Mouse (Mus musculus) forebrain, embryonic 13.5 days (tissue): Measurements from ENCODE around the gene Fa2h. TPM values are rescaled to one million over a fixed set of nuclear protein-coding genes. Genes with fewer than 3 reads are reported as not detected.

ENCODE experiments used
- ATAC-seq: fragments of 200-750 bp; cut with Nextera tagmentation; 2 replicates; pipeline ENCODE4 v1.8.0; 2017
- H3K27ac ChIP-seq: fragments of 300-500 bp; sonication (generic); 2 replicates; pipeline ENCODE4 v1.5.1; 2015; ENCODE audit warnings: inconsistent platforms, mild to moderate bottlenecking, moderate library complexity
- H3K27me3 ChIP-seq: fragments of 300-500 bp; sonication (generic); 2 replicates; pipeline ENCODE4 v1.6.1; 2015; ENCODE audit warnings: mild to moderate bottlenecking, inconsistent platforms
- H3K36me3 ChIP-seq: fragments of 300-500 bp; sonication (generic); 2 replicates; pipeline ENCODE4 v1.6.1; 2015; ENCODE audit warnings: mild to moderate bottlenecking, inconsistent platforms; ENCODE audit not compliant: poor library complexity, severe bottlenecking
- H3K4me1 ChIP-seq: fragments of 300-500 bp; sonication (generic); 2 replicates; pipeline ENCODE4 v1.6.1; 2015; ENCODE audit warnings: inconsistent platforms
- H3K4me2 ChIP-seq: fragments of 300-500 bp; sonication (generic); 2 replicates; pipeline ENCODE4 v1.6.1; 2015; ENCODE audit warnings: inconsistent platforms, mild to moderate bottlenecking, moderate library complexity
- H3K4me3 ChIP-seq: fragments of 300-500 bp; sonication (generic); 2 replicates; pipeline ENCODE4 v1.5.1; 2015; ENCODE audit warnings: mild to moderate bottlenecking, inconsistent platforms
- H3K9ac ChIP-seq: fragments of 300-500 bp; sonication (generic); 2 replicates; pipeline ENCODE4 v1.6.1; 2015; ENCODE audit warnings: mild to moderate bottlenecking, inconsistent platforms
- H3K9me3 ChIP-seq: fragments of 300-500 bp; sonication (generic); replicated peaks from 2 replicates; pipeline ENCODE4 v1.6.1; 2016; ENCODE audit warnings: inconsistent platforms
- WGBS: fragments of 180-500 bp; shearing (Covaris S2); methylation state at CpG from one replicate; pipeline ENCODE4 v1.1.7; 2015; 5-methylcytosine and 5-hydroxymethylcytosine counted together
- polyA plus RNA-seq: library from polyadenylated mRNA; unstranded; fragments of >200 nt; fragmentation: Nextera tagmentation; extraction: Ambion mirVana; gene quantifications from 2 replicates; pipeline ENCODE4 v1.2.1, GENCODE M21; 2015

Gene Fa2h
- not detected in 2 replicates for polyA plus RNA-seq

- peak within 1 kb of the TSS; percentile 75 for H3K9ac ChIP-seq
- H3K27me3 ChIP-seq, result peaks cover 70% of the 10 kb centered on the region
Measured at GRCm38 (mm10) chr8:111393391-111394363, at the start of gene Fa2h. Gene Fa2h (minus strand): TSS chr8:111393824.

DNA sequence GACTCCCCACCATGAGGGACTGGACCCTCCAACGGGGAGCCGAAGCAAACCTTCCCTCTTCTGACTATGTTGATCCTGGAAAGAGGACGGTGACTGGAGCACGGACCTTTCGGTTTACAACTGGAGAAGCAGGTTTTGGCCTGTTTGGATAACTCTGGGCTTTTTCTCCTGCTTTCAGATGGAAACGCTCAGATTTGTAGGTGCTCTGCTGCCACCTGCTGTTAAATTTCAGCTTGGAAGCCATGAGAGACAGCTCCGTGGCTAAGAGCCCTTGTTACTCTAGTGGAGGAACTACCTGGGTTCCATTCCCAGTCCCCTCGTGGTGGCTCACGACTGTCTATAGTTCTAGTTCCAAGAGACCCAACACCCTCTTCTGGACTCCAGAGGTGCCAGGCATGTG is 45.6 kb upstream of the Fa2h start:
- Histone ChIP-seq H3K9me3 (no peaks in the 10 kb centered on the region), H3K27ac (no peak overlapping the region), H3K4me1 (no peaks in the 10 kb centered on the region), H3K27me3 (no peaks in the 10 kb centered on the region), H3K4me2 (no peak overlapping the region), H3K36me3 (no peaks in the 10 kb centered on the region), H3K9ac (no peak overlapping the region), H3K4me3 (no peak overlapping the region)
- WGBS, result 24% methylated on average over 9 of the region's 9 CpGs
- ATAC-seq, result no peak

More at GRCm38 (mm10) chr8:111393391-111394363, at the start of gene Fa2h:
- H3K4me1 ChIP-seq, result peaks cover 10% of the 10 kb centered on the region
- no peaks in the 10 kb centered on the region for H3K36me3 ChIP-seq
- WGBS, result under 1% methylated on average over 70 of the region's 71 CpGs
- peak within 1 kb of the TSS; percentile 98 for H3K4me2 ChIP-seq
- no peaks in the 10 kb centered on the region for H3K9me3 ChIP-seq
- peak within 1 kb of the TSS; percentile 56 for H3K4me3 ChIP-seq
- peak; percentile 97 for ATAC-seq
- no peak within 1 kb of the TSS for H3K27ac ChIP-seq

- no peaks in the 10 kb centered on the region for H3K4me1 ChIP-seq
- H3K36me3 ChIP-seq, result no peaks in the 10 kb centered on the region
- no peaks in the 10 kb centered on the region for H3K27me3 ChIP-seq
- no peak overlapping the region for H3K4me2 ChIP-seq
- no peak overlapping the region for H3K9ac ChIP-seq
- H3K27ac ChIP-seq, result no peak overlapping the region
- 79% methylated on average over 11 of the region's 11 CpGs for WGBS
- H3K9me3 ChIP-seq, result no peaks in the 10 kb centered on the region
- ATAC-seq, result no peak
- H3K4me3 ChIP-seq, result no peak overlapping the region
Measured at GRCm38 (mm10) chr8:111435071-111435828, 41.6 kb upstream of the Fa2h start.

GRCm38 (mm10) chr8:111424646-111425045 is 31.0 kb upstream of the Fa2h start:
- WGBS, result 89% methylated on average over 9 of the region's 9 CpGs
- no peak overlapping the region for H3K4me2 ChIP-seq
- no peaks in the 10 kb centered on the region for H3K9me3 ChIP-seq
- H3K27ac ChIP-seq, result no peak overlapping the region
- no peak overlapping the region for H3K4me3 ChIP-seq
- no peak for ATAC-seq
- H3K36me3 ChIP-seq, result no peaks in the 10 kb centered on the region
- H3K4me1 ChIP-seq, result no peaks in the 10 kb centered on the region
- no peaks in the 10 kb centered on the region for H3K27me3 ChIP-seq
- no peak overlapping the region for H3K9ac ChIP-seq

DNA sequence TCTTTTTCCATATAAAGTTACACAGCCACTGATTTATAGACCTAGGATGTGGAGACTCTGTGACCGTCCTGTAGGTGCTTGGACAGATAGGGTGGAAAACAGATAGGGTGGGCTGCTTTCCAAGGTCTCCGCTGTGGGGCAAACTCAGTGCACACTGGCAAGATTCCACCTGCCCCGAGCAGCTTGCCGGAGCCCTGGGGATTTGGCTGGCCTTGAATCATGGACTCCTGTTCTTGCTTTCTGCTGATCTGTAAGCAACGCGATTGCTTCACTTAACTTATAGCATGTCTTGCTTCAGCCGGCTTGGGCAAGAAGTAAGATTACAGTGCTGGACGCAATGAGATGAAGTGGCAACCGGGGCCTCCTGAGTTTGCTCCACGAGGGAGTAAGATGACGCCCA is 30.6 kb upstream of the Fa2h start:
- Histone ChIP-seq H3K4me2 (no peak overlapping the region), H3K27ac (no peak overlapping the region), H3K36me3 (no peaks in the 10 kb centered on the region), H3K9me3 (no peaks in the 10 kb centered on the region), H3K27me3 (no peaks in the 10 kb centered on the region), H3K9ac (no peak overlapping the region), H3K4me3 (no peak overlapping the region), H3K4me1 (no peaks in the 10 kb centered on the region)
- WGBS, result 90% methylated on average over 11 of the region's 11 CpGs
- ATAC-seq, result no peak

- no peak for ATAC-seq
- Histone ChIP-seq H3K27me3 (no peaks in the 10 kb centered on the region), H3K36me3 (no peaks in the 10 kb centered on the region), H3K4me1 (no peaks in the 10 kb centered on the region), H3K4me2 (no peak overlapping the region), H3K9me3 (no peaks in the 10 kb centered on the region), H3K9ac (no peak overlapping the region), H3K27ac (no peak overlapping the region), H3K4me3 (no peak overlapping the region)
- 87% methylated on average over 2 of the region's 2 CpGs for WGBS
Measured at GRCm38 (mm10) chr8:111422614-111423013, 29.0 kb upstream of the Fa2h start.

DNA sequence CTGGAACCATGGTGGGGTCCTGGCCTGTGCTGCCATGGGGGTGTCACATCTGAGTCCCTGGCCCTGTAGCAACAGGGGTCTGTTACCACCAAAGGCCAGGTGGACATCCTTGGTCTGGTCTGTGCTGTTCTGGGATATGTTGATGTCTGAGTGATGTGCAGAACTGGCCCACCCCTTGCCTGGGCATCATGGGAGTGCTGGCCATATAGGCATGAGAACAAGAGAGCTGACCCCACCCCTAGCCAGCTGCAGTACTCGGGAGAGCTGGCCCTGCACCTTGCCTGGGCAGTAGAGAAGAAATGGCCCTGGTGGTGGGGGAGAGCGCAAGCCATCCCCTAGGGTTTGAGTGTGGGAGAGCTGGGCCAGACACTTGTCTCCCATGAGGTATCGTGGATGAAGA is 25.5 kb upstream of the Fa2h start:
- Histone ChIP-seq H3K9ac (no peak overlapping the region), H3K4me2 (no peak overlapping the region), H3K9me3 (no peaks in the 10 kb centered on the region), H3K36me3 (no peaks in the 10 kb centered on the region), H3K27me3 (no peaks in the 10 kb centered on the region), H3K4me3 (no peak overlapping the region), H3K4me1 (no peaks in the 10 kb centered on the region), H3K27ac (no peak overlapping the region)
- ATAC-seq, result no peak
- WGBS, result 71% methylated on average over 3 of the region's 3 CpGs

- no peak for ATAC-seq
- H3K27me3 ChIP-seq, result no peaks in the 10 kb centered on the region
- no peak overlapping the region for H3K9ac ChIP-seq
- no peak overlapping the region for H3K27ac ChIP-seq
- WGBS, result 29% methylated on average over 9 of the region's 9 CpGs
- H3K9me3 ChIP-seq, result no peaks in the 10 kb centered on the region
- no peaks in the 10 kb centered on the region for H3K4me1 ChIP-seq
- H3K36me3 ChIP-seq, result no peaks in the 10 kb centered on the region
- H3K4me2 ChIP-seq, result no peak overlapping the region
- H3K4me3 ChIP-seq, result no peak overlapping the region
Measured at GRCm38 (mm10) chr8:111418601-111419000, 25.0 kb upstream of the Fa2h start.

- Histone ChIP-seq H3K9ac (no peak overlapping the region), H3K4me3 (no peak overlapping the region), H3K36me3 (no peaks in the 10 kb centered on the region)
Measured at GRCm38 (mm10) chr8:111417222-111417621, 23.6 kb upstream of the Fa2h start.

DNA sequence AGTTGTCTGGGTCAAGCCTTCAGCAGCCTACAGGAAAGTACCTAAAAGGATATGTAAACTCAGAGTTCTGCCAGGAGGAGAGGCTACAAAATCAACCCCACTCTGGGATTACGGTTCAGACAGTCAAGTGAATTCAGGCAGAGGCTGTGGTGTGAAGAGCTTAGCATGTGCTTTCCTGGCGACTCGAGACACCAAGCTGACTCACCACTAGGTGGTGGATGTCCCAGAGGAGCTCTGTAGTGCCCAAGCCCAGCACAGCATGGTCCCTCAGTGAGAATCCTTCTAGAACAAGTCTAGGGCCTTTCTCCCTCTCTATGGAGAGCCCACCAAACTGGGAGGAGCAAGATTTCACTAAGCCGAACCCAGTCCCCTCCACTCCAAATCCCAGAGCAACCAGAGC is 9.8 kb upstream of the Fa2h start:
- no peak overlapping the region for H3K4me2 ChIP-seq
- H3K27me3 ChIP-seq, result peaks cover 4% of the 10 kb centered on the region; the same call in 1 of the 2 replicates
- H3K36me3 ChIP-seq, result no peaks in the 10 kb centered on the region
- 44% methylated on average over 4 of the region's 4 CpGs for WGBS
- H3K27ac ChIP-seq, result no peak overlapping the region
- H3K4me3 ChIP-seq, result no peak overlapping the region
- ATAC-seq, result no peak
- no peak overlapping the region for H3K9ac ChIP-seq
- H3K4me1 ChIP-seq, result no peaks in the 10 kb centered on the region
- H3K9me3 ChIP-seq, result no peaks in the 10 kb centered on the region

More at GRCm38 (mm10) chr8:111417222-111417621, 23.6 kb upstream of the Fa2h start:
- Histone ChIP-seq H3K27ac (no peak overlapping the region), H3K9me3 (no peaks in the 10 kb centered on the region), H3K4me1 (no peaks in the 10 kb centered on the region), H3K27me3 (no peaks in the 10 kb centered on the region), H3K4me2 (no peak overlapping the region)
- WGBS, result 89% methylated on average over 10 of the region's 10 CpGs
- no peak for ATAC-seq

GRCm38 (mm10) chr8:111391268-111391667 is 2.4 kb downstream of the Fa2h start:
- Histone ChIP-seq H3K9me3 (no peaks in the 10 kb centered on the region), H3K27ac (no peak overlapping the region)

GRCm38 (mm10) chr8:111390837-111391236 is 2.8 kb downstream of the Fa2h start:
- H3K9ac ChIP-seq, result no peak overlapping the region
- H3K36me3 ChIP-seq, result no peaks in the 10 kb centered on the region
- H3K4me3 ChIP-seq, result no peak overlapping the region
- WGBS, result 83% methylated on average over 2 of the region's 2 CpGs
- no peak for ATAC-seq
- H3K9me3 ChIP-seq, result no peaks in the 10 kb centered on the region
- H3K27me3 ChIP-seq, result peaks cover 67% of the 10 kb centered on the region
- no peak overlapping the region for H3K27ac ChIP-seq
- no peak overlapping the region for H3K4me2 ChIP-seq
- peaks cover 10% of the 10 kb centered on the region for H3K4me1 ChIP-seq

More at GRCm38 (mm10) chr8:111391268-111391667, 2.4 kb downstream of the Fa2h start:
- no peaks in the 10 kb centered on the region for H3K36me3 ChIP-seq
- 29% methylated on average over 3 of the region's 3 CpGs for WGBS
- no peak overlapping the region for H3K9ac ChIP-seq
- H3K4me1 ChIP-seq, result peaks cover 10% of the 10 kb centered on the region
- no peak overlapping the region for H3K4me3 ChIP-seq
- H3K4me2 ChIP-seq, result no peak overlapping the region
- ATAC-seq, result no peak
- H3K27me3 ChIP-seq, result peaks cover 67% of the 10 kb centered on the region
